Mouse (Mus musculus) midbrain, embryonic 12.5 days (tissue): ENCODE measurements around the gene Slc16a3. TPM values are rescaled to one million over a fixed set of nuclear protein-coding genes. Genes with fewer than 3 reads are reported as not detected.

ENCODE experiments used
- ATAC-seq: fragments of 200-750 bp; cut with Nextera tagmentation; 2 replicates; pipeline ENCODE4 v1.8.0; 2017; ENCODE audit warnings: low read depth, moderate TSS enrichment, moderate library complexity; ENCODE audit not compliant: low FRiP score
- H3K27ac ChIP-seq: fragments of 300-500 bp; sonication (generic); replicated peaks from 2 replicates; pipeline ENCODE4 v1.5.1; 2016; ENCODE audit warnings: mild to moderate bottlenecking
- H3K27me3 ChIP-seq: fragments of 300-500 bp; sonication (generic); 2 replicates; pipeline ENCODE4 v1.6.1; 2016; ENCODE audit warnings: mild to moderate bottlenecking
- H3K36me3 ChIP-seq: fragments of 300-500 bp; sonication (generic); 2 replicates; pipeline ENCODE4 v1.6.1; 2016
- H3K4me1 ChIP-seq: fragments of 300-500 bp; sonication (generic); 2 replicates; pipeline ENCODE4 v1.6.1; 2016
- H3K4me2 ChIP-seq: fragments of 300-500 bp; sonication (generic); replicated peaks from 2 replicates; pipeline ENCODE4 v1.6.1; 2016; ENCODE audit warnings: mild to moderate bottlenecking, moderate library complexity
- H3K4me3 ChIP-seq: fragments of 300-500 bp; sonication (generic); 2 replicates; pipeline ENCODE4 v1.5.1; 2016; ENCODE audit warnings: mild to moderate bottlenecking
- H3K9ac ChIP-seq: fragments of 300-500 bp; sonication (generic); replicated peaks from 2 replicates; pipeline ENCODE4 v1.6.1; 2016; ENCODE audit warnings: mild to moderate bottlenecking, moderate library complexity
- H3K9me3 ChIP-seq: fragments of 300-500 bp; sonication (generic); 2 replicates; pipeline ENCODE4 v1.6.1; 2016; ENCODE audit warnings: mild to moderate bottlenecking
- WGBS: fragments of 180-500 bp; shearing (Covaris S2); methylation state at CpG from one replicate; pipeline ENCODE4 v1.1.7; 2016; 5-methylcytosine and 5-hydroxymethylcytosine counted together
- polyA plus RNA-seq: library from polyadenylated mRNA; unstranded; fragments of >200 nt; fragmentation: Nextera tagmentation; extraction: Ambion mirVana; gene quantifications from 2 replicates; pipeline ENCODE4 v1.2.1, GENCODE M21; 2016

The Slc16a3 gene
- polyA plus RNA-seq, 1 experiment from 2014 or later, result 27.1 TPM

GRCm38 (mm10) chr11:120984448-120985330, 36.4 kb downstream of the Slc16a3 start:
- Histone ChIP-seq H3K4me1 (peaks cover 27% of the 10 kb centered on the region), H3K36me3 (peaks cover 56% of the 10 kb centered on the region), H3K27me3 (no peaks in the 10 kb centered on the region), H3K4me2 (no peak overlapping the region), H3K9ac (no peak overlapping the region), H3K9me3 (no peaks in the 10 kb centered on the region), H3K27ac (no peak overlapping the region), H3K4me3 (no peak overlapping the region)
- no peak for ATAC-seq
- WGBS, result 85% methylated on average over 4 of the region's 4 CpGs

DNA sequence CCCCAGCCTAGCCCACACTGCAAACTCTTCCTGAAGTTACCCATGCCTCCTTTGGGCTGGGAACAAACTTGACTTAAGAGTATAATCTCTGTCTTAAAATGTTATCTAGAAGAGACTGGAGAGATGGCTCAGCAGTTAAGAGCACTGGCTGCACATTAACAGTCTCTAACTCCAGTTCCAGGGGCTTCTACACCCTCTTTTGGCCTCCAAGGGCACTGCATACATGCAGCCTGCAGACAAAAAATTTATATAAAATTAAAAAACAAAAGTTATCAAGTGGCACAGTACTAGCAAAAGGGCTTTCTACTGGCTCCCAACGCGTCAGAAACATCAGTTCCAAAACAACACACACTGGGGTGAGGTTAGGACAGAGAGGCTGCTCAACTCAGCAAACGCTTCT, 39.3 kb downstream of the Slc16a3 start:
- H3K4me2 ChIP-seq, result no peak overlapping the region; the same call in 1 of the 2 replicates
- peaks cover 41% of the 10 kb centered on the region for H3K4me1 ChIP-seq
- no peak overlapping the region for H3K4me3 ChIP-seq
- 86% methylated on average over 3 of the region's 3 CpGs for WGBS
- H3K27me3 ChIP-seq, result no peaks in the 10 kb centered on the region
- H3K9me3 ChIP-seq, result no peaks in the 10 kb centered on the region
- H3K27ac ChIP-seq, result no peak overlapping the region
- H3K9ac ChIP-seq, result no peak overlapping the region
- H3K36me3 ChIP-seq, result peaks cover 28% of the 10 kb centered on the region
- ATAC-seq, result no peak

DNA sequence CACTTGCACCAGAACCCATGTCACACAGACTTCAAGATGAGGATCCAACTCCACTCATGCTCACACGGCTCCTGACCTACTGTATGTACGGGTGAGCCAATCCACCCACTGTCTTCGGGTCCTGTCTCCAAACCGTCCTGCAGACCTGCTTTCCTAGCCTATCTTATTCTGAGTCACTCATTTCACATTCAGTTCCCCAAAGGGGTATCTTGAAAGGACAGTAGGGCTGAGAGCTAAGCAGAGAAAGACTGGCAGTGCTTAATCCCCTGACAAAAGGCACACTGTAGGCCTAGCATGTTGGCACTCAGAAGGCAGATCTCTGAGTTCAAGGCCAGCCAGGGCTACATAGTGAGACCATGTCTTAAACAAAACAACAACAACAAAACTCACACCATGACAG, 40.1 kb downstream of the Slc16a3 start:
- Histone ChIP-seq H3K4me3 (peak overlapping the region; percentile 100), H3K27me3 (no peaks in the 10 kb centered on the region), H3K4me1 (peaks cover 46% of the 10 kb centered on the region), H3K9ac (no peak overlapping the region), H3K36me3 (peaks cover 20% of the 10 kb centered on the region), H3K4me2 (peak overlapping the region; percentile 92), H3K9me3 (no peaks in the 10 kb centered on the region), H3K27ac (no peak overlapping the region)
- 88% methylated on average over 4 of the region's 4 CpGs for WGBS
- ATAC-seq, result no peak

- Histone ChIP-seq H3K4me3 (peak overlapping the region; percentile 100), H3K4me1 (peaks cover 48% of the 10 kb centered on the region), H3K27ac (no peak overlapping the region), H3K9ac (peak overlapping the region; percentile 100), H3K9me3 (no peaks in the 10 kb centered on the region), H3K36me3 (peaks cover 13% of the 10 kb centered on the region), H3K27me3 (no peaks in the 10 kb centered on the region), H3K4me2 (peak overlapping the region; percentile 92)
- ATAC-seq, result no peak
- WGBS, result 34% methylated on average over 1 of the region's 1 CpGs
Measured at GRCm38 (mm10) chr11:120989523-120989922, 41.2 kb downstream of the Slc16a3 start.

DNA sequence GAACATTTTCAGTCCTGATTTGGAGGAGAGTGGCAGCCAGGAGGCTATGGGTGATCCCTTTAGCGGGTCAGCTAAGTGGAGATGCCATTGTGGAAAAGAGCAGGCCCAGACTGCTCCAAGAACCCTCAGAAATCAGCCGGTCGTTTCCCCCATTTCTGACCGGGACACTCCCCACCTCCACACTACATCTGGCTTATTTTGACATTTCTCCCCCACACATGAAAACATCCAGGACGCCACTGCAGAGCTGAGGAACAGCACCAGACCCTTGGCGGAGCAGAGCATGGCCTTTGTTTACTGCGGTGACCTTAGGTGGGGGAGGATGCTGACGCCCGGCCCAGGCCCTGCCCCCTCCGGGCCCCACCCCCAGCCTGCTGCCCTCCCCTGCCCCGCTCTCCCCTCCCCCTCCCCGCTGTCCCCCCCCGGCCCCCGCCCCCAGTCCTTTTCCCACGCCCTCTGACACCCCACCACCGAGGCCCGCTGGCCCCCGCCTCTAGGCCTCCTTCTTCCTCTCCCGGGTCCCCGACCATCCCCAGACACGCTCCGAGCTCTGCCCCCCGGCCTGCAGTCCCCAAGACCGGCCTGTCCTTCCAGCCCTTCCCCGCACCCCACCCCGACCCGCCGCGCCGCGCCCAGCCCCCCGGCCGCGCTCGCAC, 42.0 kb downstream of the Slc16a3 start:
- peak overlapping the region; percentile 92 for H3K4me2 ChIP-seq
- peaks cover 48% of the 10 kb centered on the region for H3K4me1 ChIP-seq
- peaks cover 13% of the 10 kb centered on the region for H3K36me3 ChIP-seq
- peak overlapping the region; percentile 100 for H3K4me3 ChIP-seq
- no peaks in the 10 kb centered on the region for H3K27me3 ChIP-seq
- no peaks in the 10 kb centered on the region for H3K9me3 ChIP-seq
- H3K9ac ChIP-seq, result peak overlapping the region; percentile 100
- WGBS, result 1% methylated on average over 23 of the region's 35 CpGs
- peak overlapping the region; percentile 98 for H3K27ac ChIP-seq
- peak; percentile 55 for ATAC-seq

GRCm38 (mm10) chr11:120990951-120991526, 42.8 kb downstream of the Slc16a3 start, which contains the start of gene Csnk1d:
Csnk1d (minus strand) TSS chr11:120991330.
- Histone ChIP-seq H3K4me3 (peak within 1 kb of the TSS; percentile 100), H3K27me3 (no peaks in the 10 kb centered on the region), H3K4me2 (peak within 1 kb of the TSS; percentile 92), H3K27ac (peak within 1 kb of the TSS; percentile 98), H3K9me3 (no peaks in the 10 kb centered on the region), H3K4me1 (peaks cover 48% of the 10 kb centered on the region), H3K9ac (peak within 1 kb of the TSS; percentile 100), H3K36me3 (peaks cover 6% of the 10 kb centered on the region)
- under 1% methylated on average over 57 of the region's 59 CpGs for WGBS
- ATAC-seq, result peak; percentile 89

DNA sequence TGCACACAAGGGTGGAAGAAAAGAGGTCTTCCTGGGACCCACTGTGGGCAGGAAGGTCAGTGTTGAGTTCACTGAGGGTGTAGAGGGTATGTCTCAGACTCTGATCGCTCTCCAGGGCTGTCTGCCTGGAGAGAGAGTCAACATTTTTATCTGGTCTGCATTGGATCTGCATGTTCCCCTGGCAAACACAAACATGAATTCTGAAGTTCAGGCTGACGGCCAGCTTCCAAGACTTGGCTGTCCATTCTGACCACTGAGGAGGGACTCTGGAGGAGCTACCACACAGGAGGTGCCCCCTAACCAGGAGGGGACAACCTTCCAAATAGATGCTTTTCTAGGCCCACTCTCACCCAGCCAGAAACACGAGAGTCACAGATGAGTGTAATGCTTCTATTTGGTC, 43.5 kb downstream of the Slc16a3 start:
- H3K27ac ChIP-seq, result peak overlapping the region; percentile 98
- ATAC-seq, result no peak
- H3K27me3 ChIP-seq, result no peaks in the 10 kb centered on the region
- peak overlapping the region; percentile 100 for H3K4me3 ChIP-seq
- peak overlapping the region; percentile 92 for H3K4me2 ChIP-seq
- peak overlapping the region; percentile 67 for H3K9ac ChIP-seq
- H3K9me3 ChIP-seq, result no peaks in the 10 kb centered on the region
- WGBS, result 78% methylated on average over 3 of the region's 3 CpGs
- peaks cover 48% of the 10 kb centered on the region for H3K4me1 ChIP-seq
- H3K36me3 ChIP-seq, result no peaks in the 10 kb centered on the region

DNA sequence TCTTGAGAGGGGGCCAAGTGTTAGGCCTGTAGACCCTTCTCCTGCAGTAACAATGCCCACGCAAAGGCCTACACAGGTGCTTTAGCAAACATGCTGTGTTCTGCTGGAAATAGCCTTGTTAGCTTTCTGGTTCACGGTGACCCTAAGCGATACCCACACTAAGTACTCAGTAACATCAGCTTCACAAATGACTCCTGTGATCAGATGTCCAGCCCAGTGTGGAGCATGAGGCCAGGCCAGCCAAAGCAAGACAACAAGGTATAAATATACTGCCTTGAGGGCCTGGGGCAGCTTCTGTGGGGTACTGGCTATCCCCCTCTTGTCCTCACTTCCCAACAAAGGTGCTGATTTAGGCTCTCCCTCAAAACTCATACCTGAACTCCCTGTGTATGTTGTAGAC, 44.8 kb downstream of the Slc16a3 start:
- Histone ChIP-seq H3K27ac (no peak overlapping the region), H3K4me2 (no peak overlapping the region), H3K4me1 (peaks cover 37% of the 10 kb centered on the region), H3K36me3 (peaks cover 5% of the 10 kb centered on the region; the same call in 1 of the 2 replicates), H3K9ac (no peak overlapping the region), H3K9me3 (no peaks in the 10 kb centered on the region), H3K4me3 (no peak overlapping the region), H3K27me3 (no peaks in the 10 kb centered on the region)
- WGBS, result 96% methylated on average over 3 of the region's 3 CpGs
- ATAC-seq, result no peak

DNA sequence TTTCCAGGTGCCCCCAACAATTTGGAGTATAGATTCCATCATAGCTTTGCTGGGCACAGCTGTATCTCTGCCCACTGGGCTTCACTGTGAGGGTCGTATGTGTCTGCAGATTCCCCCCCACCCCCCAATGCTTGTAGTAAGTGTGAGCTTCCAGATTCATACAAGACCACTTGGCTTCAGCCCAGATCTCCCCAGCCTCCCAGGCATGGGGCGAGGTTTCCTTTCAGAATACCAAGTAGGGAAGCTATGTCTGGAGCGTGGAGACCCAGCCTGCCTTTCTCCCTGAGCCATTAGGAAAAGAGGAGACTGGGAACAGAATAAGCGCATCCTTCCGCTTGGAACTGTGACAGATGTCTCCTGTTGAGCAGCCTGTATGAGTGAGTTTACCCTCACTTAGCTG, 45.3 kb downstream of the Slc16a3 start:
- Histone ChIP-seq H3K36me3 (peaks cover 5% of the 10 kb centered on the region; the same call in 1 of the 2 replicates), H3K9ac (no peak overlapping the region), H3K9me3 (no peaks in the 10 kb centered on the region), H3K27ac (no peak overlapping the region), H3K4me2 (no peak overlapping the region), H3K27me3 (no peaks in the 10 kb centered on the region), H3K4me1 (peaks cover 32% of the 10 kb centered on the region), H3K4me3 (no peak overlapping the region)
- no peak for ATAC-seq
- 91% methylated on average over 5 of the region's 5 CpGs for WGBS

DNA sequence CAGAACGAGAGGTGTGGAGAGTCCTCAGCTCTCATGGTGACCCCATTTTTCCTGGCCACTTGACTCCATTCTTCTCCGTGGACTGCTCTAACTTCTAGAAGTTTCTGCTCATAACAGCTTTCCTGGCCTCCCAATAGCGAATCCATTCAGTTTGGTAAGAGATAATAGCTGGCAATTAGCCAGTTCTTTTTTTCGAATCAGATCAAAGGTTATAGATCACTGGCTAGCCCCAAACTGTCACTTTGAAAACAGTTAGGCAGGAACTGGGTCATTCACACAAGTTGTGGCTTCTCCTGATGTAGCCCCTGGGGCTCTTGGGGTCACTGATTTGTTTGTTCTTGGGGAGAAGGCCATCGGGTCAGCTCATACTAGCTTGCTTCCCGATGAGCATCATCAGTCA, 46.5 kb downstream of the Slc16a3 start:
- Histone ChIP-seq H3K4me2 (no peak overlapping the region), H3K36me3 (peaks cover 5% of the 10 kb centered on the region; the same call in 1 of the 2 replicates), H3K9ac (no peak overlapping the region), H3K27ac (no peak overlapping the region), H3K9me3 (no peaks in the 10 kb centered on the region), H3K4me1 (peaks cover 20% of the 10 kb centered on the region), H3K4me3 (no peak overlapping the region), H3K27me3 (no peaks in the 10 kb centered on the region)
- WGBS, result 89% methylated on average over 6 of the region's 6 CpGs
- no peak for ATAC-seq

GRCm38 (mm10) chr11:121001966-121002365, 53.7 kb downstream of the Slc16a3 start:
- Histone ChIP-seq H3K27me3 (no peaks in the 10 kb centered on the region), H3K4me1 (0 out of 2 replicates have a peak, but pooled peaks cover 3% of the 10 kb centered on the region), H3K9ac (no peak overlapping the region), H3K27ac (no peak overlapping the region), H3K9me3 (no peaks in the 10 kb centered on the region), H3K4me3 (no peak overlapping the region), H3K4me2 (no peak overlapping the region), H3K36me3 (peaks cover 5% of the 10 kb centered on the region; the same call in 1 of the 2 replicates)
- WGBS, result 76% methylated on average over 4 of the region's 4 CpGs
- ATAC-seq, result no peak

DNA sequence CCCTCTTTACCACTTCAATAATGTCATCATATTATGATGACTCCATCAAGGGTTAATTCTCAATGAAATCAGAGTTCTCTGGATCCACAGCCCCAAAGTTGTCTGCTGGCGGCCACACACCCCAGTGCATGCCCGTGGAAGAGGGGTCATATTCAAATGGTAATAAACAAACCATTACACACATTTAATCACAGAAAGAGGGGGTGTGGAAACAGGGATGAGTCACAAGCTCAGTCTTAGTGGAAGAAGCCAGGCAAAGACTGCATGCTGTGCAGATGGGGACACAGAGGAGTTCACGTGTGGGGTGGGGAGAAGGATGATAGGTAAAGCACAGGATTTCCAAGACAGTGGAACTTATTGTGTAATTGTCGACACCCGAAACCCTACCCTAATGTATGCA, 56.0 kb downstream of the Slc16a3 start:
- 72% methylated on average over 5 of the region's 5 CpGs for WGBS
- ATAC-seq, result no peak
- no peaks in the 10 kb centered on the region for H3K36me3 ChIP-seq
- H3K4me2 ChIP-seq, result no peak overlapping the region
- H3K4me3 ChIP-seq, result no peak overlapping the region
- H3K4me1 ChIP-seq, result 0 out of 2 replicates have a peak, but pooled peaks cover 3% of the 10 kb centered on the region
- no peak overlapping the region for H3K9ac ChIP-seq
- no peaks in the 10 kb centered on the region for H3K27me3 ChIP-seq
- no peak overlapping the region for H3K27ac ChIP-seq
- no peaks in the 10 kb centered on the region for H3K9me3 ChIP-seq
